Mouse (Mus musculus) lung, adult 2 months (tissue): ENCODE results near the gene Rtbdn. TPM values are rescaled to one million over a fixed set of nuclear protein-coding genes. Genes with fewer than 3 reads are reported as not detected.

Source experiments
- DNase-seq: peaks from one replicate; pipeline ENCODE4 v3.0.0; 2022
- H3K4me1 ChIP-seq: fragments of 200-500 bp; 2 replicates; pipeline ENCODE4 v1.6.1; 2011; ENCODE audit warnings: low read length; ENCODE audit not compliant: control insufficient read depth, insufficient read depth
- H3K4me3 ChIP-seq: fragments of 200-500 bp; replicated peaks from 2 replicates; pipeline ENCODE3; 2011; ENCODE audit warnings: low read depth, mild to moderate bottlenecking, control low read depth, low read length; ENCODE audit errors: extremely low read depth
- CTCF ChIP-seq: fragments of 200-500 bp; IDR thresholded peaks from 2 replicates; pipeline ENCODE4 v1.5.1; 2011; ENCODE audit warnings: mild to moderate bottlenecking, low read length, control low read depth; ENCODE audit not compliant: insufficient read depth
- POLR2A ChIP-seq: fragments of 200-500 bp; IDR thresholded peaks from 2 replicates; pipeline ENCODE4 v1.6.1; 2011; ENCODE audit warnings: low read depth, mild to moderate bottlenecking, control low read depth, low read length, borderline replicate concordance; ENCODE audit errors: extremely low read depth
- WGBS: fragments of 180-500 bp; shearing (Covaris S2); methylation state at CpG from one replicate; pipeline ENCODE4 v1.1.7; 2018; 5-methylcytosine and 5-hydroxymethylcytosine counted together
- polyA plus RNA-seq: library from polyadenylated mRNA; depleted of rRNA; stranded (reverse); fragments of >200 nt; gene quantifications from 2 replicates; pipeline ENCODE4 v1.2.3, GENCODE M21; 2012

The Rtbdn gene
- polyA plus RNA-seq, 1 experiment, result not detected

GRCm38 (mm10) chr8:84949753-84950152, 3.0 kb downstream of the Rtbdn start:
- Histone ChIP-seq H3K4me1 (peaks cover 3% of the 10 kb centered on the region), H3K4me3 (no peak overlapping the region)
- 24% methylated on average over 12 of the region's 12 CpGs for WGBS
- no peak for DNase-seq
- no peak for TF ChIP-seq POLR2A
- TF ChIP-seq CTCF, result no peak

- DNase-seq, result peak; percentile 68
- no peak for TF ChIP-seq POLR2A
- TF ChIP-seq CTCF, result no peak
- WGBS, result 5% methylated on average over 18 of the region's 18 CpGs
- Histone ChIP-seq H3K4me3 (no peak overlapping the region), H3K4me1 (peaks cover 3% of the 10 kb centered on the region; the same call in 1 of the 2 replicates)
Measured at GRCm38 (mm10) chr8:84952612-84953255, 5.9 kb downstream of the Rtbdn start.

- TF ChIP-seq CTCF (peak; percentile 63), POLR2A (no peak)
- WGBS, result 50% methylated on average over 2 of the region's 2 CpGs
- DNase-seq, result peak; percentile 66
- H3K4me3 ChIP-seq, result no peak overlapping the region
- peaks cover 3% of the 10 kb centered on the region; the same call in 1 of the 2 replicates for H3K4me1 ChIP-seq
Measured at GRCm38 (mm10) chr8:84956768-84957167, 10.0 kb downstream of the Rtbdn start.

GRCm38 (mm10) chr8:84959811-84960210, 13.0 kb downstream of the Rtbdn start:
- no peaks in the 10 kb centered on the region for H3K4me1 ChIP-seq
- TF ChIP-seq POLR2A (no peak), CTCF (no peak)
- 81% methylated on average over 7 of the region's 7 CpGs for WGBS
- H3K4me3 ChIP-seq, result no peak overlapping the region
- no peak for DNase-seq

- H3K4me1 ChIP-seq, result peaks cover 6% of the 10 kb centered on the region
- H3K4me3 ChIP-seq, result no peak overlapping the region
- 80% methylated on average over 4 of the region's 4 CpGs for WGBS
- TF ChIP-seq CTCF (no peak), POLR2A (no peak)
- no peak for DNase-seq
Measured at GRCm38 (mm10) chr8:84963952-84964351, 17.2 kb downstream of the Rtbdn start.

- peak; percentile 88 for DNase-seq
- Histone ChIP-seq H3K4me1 (peaks cover 9% of the 10 kb centered on the region), H3K4me3 (peak overlapping the region; percentile 65)
- under 1% methylated on average over 41 of the region's 41 CpGs for WGBS
- TF ChIP-seq CTCF, result no peak
- peak; percentile 61; the same call in 1 of the 2 replicates for TF ChIP-seq POLR2A
Measured at GRCm38 (mm10) chr8:84965731-84966291, 19.0 kb downstream of the Rtbdn start.

GRCm38 (mm10) chr8:84966603-84967002, 19.8 kb downstream of the Rtbdn start:
- 11% methylated on average over 3 of the region's 3 CpGs for WGBS
- DNase-seq, result no peak
- Histone ChIP-seq H3K4me1 (peaks cover 9% of the 10 kb centered on the region), H3K4me3 (no peak overlapping the region)
- TF ChIP-seq POLR2A (no peak), CTCF (no peak)

GRCm38 (mm10) chr8:84967532-84968304, 20.9 kb downstream of the Rtbdn start:
- no peak for DNase-seq
- Histone ChIP-seq H3K4me3 (no peak overlapping the region), H3K4me1 (peaks cover 9% of the 10 kb centered on the region)
- 93% methylated on average over 13 of the region's 13 CpGs for WGBS
- TF ChIP-seq POLR2A (no peak), CTCF (no peak)

GRCm38 (mm10) chr8:84968650-84969049, 21.9 kb downstream of the Rtbdn start:
- DNase-seq, result no peak
- WGBS, result 7% methylated on average over 2 of the region's 2 CpGs
- no peak overlapping the region for H3K4me3 ChIP-seq
- no peak for TF ChIP-seq CTCF
- TF ChIP-seq POLR2A, result no peak
- H3K4me1 ChIP-seq, result peaks cover 9% of the 10 kb centered on the region
